Mouse (Mus musculus) kidney, embryonic 15.5 days (tissue): ENCODE results near the gene Ccdc107. TPM values are rescaled to one million over a fixed set of nuclear protein-coding genes. Genes with fewer than 3 reads are reported as not detected.

Experiments
- ATAC-seq: fragments of 200-750 bp; cut with Nextera tagmentation; replicated peaks from 2 replicates; pipeline ENCODE4 v1.8.0; 2017; ENCODE audit warnings: moderate TSS enrichment; ENCODE audit not compliant: low FRiP score
- H3K27ac ChIP-seq: fragments of 300-500 bp; sonication (generic); 2 replicates; pipeline ENCODE4 v1.5.1; 2015; ENCODE audit warnings: mild to moderate bottlenecking, inconsistent platforms
- H3K27me3 ChIP-seq: fragments of 300-500 bp; sonication (generic); 2 replicates; pipeline ENCODE4 v1.6.1; 2015; ENCODE audit warnings: inconsistent platforms
- H3K36me3 ChIP-seq: fragments of 300-500 bp; sonication (generic); 2 replicates; pipeline ENCODE4 v1.6.1; 2015; ENCODE audit warnings: inconsistent platforms
- H3K4me1 ChIP-seq: fragments of 300-500 bp; sonication (generic); 2 replicates; pipeline ENCODE4 v1.6.1; 2015; ENCODE audit warnings: inconsistent platforms
- H3K4me2 ChIP-seq: fragments of 300-500 bp; sonication (generic); 2 replicates; pipeline ENCODE4 v1.6.1; 2015; ENCODE audit warnings: moderate library complexity, mild to moderate bottlenecking, inconsistent platforms
- H3K4me3 ChIP-seq: fragments of 300-500 bp; sonication (generic); replicated peaks from 2 replicates; pipeline ENCODE4 v1.5.1; 2015; ENCODE audit warnings: mild to moderate bottlenecking, inconsistent platforms
- H3K9ac ChIP-seq: fragments of 300-500 bp; sonication (generic); 2 replicates; pipeline ENCODE4 v1.6.1; 2015; ENCODE audit warnings: mild to moderate bottlenecking, inconsistent platforms
- H3K9me3 ChIP-seq: fragments of 300-500 bp; sonication (generic); replicated peaks from 2 replicates; pipeline ENCODE4 v1.6.1; 2016; ENCODE audit warnings: inconsistent platforms
- WGBS: fragments of 180-500 bp; shearing (Covaris S2); methylation state at CpG from one replicate; pipeline ENCODE4 v1.1.7; 2015; ENCODE audit warnings: mixed read lengths; 5-methylcytosine and 5-hydroxymethylcytosine counted together
- polyA plus RNA-seq: library from polyadenylated mRNA; unstranded; fragments of >200 nt; fragmentation: Nextera tagmentation; extraction: Ambion mirVana; gene quantifications from 2 replicates; pipeline ENCODE4 v1.2.1, GENCODE M21; 2015

Gene Ccdc107
- polyA plus RNA-seq = 69.5 and 72.2 TPM in 2 replicates

DNA sequence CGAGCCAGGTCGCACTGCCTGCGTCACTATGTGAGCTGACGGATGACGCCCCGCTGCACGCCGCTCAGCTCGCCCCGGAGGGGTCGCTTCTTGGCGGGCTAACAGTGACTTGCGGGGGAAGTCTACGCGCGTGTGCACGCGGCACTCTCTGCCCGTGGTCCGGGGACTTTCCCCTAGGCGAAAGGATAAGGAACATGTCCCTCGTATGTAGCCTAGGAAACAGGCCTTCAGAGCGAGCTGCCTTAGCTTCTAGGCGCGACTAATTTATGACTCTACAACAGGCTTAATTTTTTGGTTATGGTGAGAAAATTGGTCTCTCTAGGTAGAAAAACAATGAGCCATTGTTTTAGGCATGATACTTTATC lies at the start of gene Ccdc107:
Gene Ccdc107 (plus strand): TSS at position 80 of the 365 bp plus-strand sequence.
- ATAC-seq = peak; percentile 98
- H3K36me3 ChIP-seq = peaks cover 20% of the 10 kb centered on the region
- H3K4me1 ChIP-seq = peaks cover 28% of the 10 kb centered on the region
- no peaks in the 10 kb centered on the region for H3K9me3 ChIP-seq
- WGBS = under 1% methylated on average over 25 of the region's 25 CpGs
- H3K27ac ChIP-seq = peak within 1 kb of the TSS; percentile 92
- no peaks in the 10 kb centered on the region for H3K27me3 ChIP-seq
- peak within 1 kb of the TSS; percentile 70 for H3K4me2 ChIP-seq
- H3K9ac ChIP-seq = peak within 1 kb of the TSS; percentile 78
- peak within 1 kb of the TSS; percentile 79 for H3K4me3 ChIP-seq

- under 1% methylated on average over 26 of the region's 28 CpGs for WGBS
- Histone ChIP-seq H3K27me3 (no peaks in the 10 kb centered on the region), H3K9me3 (no peaks in the 10 kb centered on the region), H3K4me3 (peak overlapping the region; percentile 99), H3K9ac (peak overlapping the region; percentile 99), H3K36me3 (peaks cover 38% of the 10 kb centered on the region), H3K4me2 (peak overlapping the region; percentile 95), H3K4me1 (peaks cover 16% of the 10 kb centered on the region), H3K27ac (peak overlapping the region; percentile 97)
- peak; percentile 27 for ATAC-seq
Observed at GRCm38 (mm10) chr4:43443511-43443910, 49.2 kb upstream of the Ccdc107 start.

DNA sequence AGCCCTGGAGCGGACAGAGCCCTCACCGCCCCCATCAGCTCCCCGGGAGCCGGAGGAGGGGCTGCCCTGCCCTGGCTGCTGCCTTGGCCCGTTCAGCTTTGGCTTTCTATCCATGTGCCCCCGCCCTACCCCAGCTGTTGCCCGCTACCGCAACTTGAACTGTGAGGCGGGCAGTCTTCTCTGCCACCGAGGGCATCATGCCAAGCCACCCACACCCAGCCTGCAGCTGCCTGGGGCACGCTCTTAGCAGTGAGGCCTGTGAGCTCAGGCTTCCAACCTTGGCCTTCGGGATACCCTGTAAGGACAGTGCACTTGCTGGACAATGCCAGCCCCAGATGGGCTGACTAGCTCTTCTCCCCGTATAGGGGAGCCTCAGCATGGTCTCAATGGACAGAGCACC lies 45.4 kb upstream of the Ccdc107 start:
- WGBS = 89% methylated on average over 13 of the region's 13 CpGs
- H3K27me3 ChIP-seq = peaks cover 5% of the 10 kb centered on the region
- H3K9ac ChIP-seq = no peak overlapping the region
- H3K27ac ChIP-seq = no peak overlapping the region
- H3K4me3 ChIP-seq = no peak overlapping the region
- H3K9me3 ChIP-seq = no peaks in the 10 kb centered on the region
- H3K4me2 ChIP-seq = no peak overlapping the region
- ATAC-seq = no peak
- H3K4me1 ChIP-seq = peaks cover 18% of the 10 kb centered on the region
- H3K36me3 ChIP-seq = peaks cover 40% of the 10 kb centered on the region

DNA sequence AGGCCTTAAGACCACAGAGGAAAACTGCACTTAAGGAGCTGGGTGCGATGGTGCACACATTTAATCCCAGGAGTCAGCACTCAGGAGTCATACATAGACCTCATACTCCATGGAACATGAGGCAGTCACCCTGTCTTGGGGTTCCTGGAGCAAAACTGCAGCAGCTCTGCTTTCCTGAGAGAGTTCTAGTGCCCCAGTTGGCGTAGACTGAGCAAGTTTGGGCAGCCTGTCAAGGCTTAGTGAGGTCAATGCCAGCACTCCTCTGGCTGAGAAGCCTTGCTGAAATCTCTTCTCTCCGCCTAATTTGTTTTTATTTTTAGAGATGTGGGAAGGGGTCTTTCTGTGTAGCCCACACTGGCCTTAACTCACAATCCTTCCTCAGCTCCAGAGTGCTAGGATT lies 44.1 kb upstream of the Ccdc107 start:
- H3K36me3 ChIP-seq = peaks cover 40% of the 10 kb centered on the region
- H3K4me3 ChIP-seq = no peak overlapping the region
- peaks cover 18% of the 10 kb centered on the region for H3K27me3 ChIP-seq
- no peak overlapping the region for H3K27ac ChIP-seq
- peaks cover 29% of the 10 kb centered on the region for H3K4me1 ChIP-seq
- WGBS = 88% methylated on average over 3 of the region's 3 CpGs
- ATAC-seq = no peak
- H3K4me2 ChIP-seq = no peak overlapping the region
- no peak overlapping the region for H3K9ac ChIP-seq
- no peaks in the 10 kb centered on the region for H3K9me3 ChIP-seq

DNA sequence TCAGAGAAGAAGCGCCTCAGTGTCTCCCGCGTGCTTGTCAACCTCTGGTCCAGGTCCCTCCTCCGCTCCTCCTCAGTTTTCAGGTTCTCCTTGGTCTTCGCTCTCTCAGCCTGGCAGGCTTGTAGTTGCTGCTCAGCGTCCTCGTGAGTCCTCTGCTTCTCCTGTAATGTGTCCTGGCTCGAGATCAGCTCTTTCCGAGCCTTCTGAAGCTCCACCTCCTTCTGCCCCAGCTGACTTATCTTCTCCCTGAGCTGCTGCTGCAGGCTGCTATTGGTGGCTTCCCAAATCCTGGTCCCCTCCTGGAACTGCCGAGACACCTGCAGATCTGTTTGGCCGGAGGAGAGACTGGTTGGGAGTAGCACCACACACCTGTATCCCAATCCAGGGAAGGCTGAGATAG lies 40.4 kb upstream of the Ccdc107 start:
- Histone ChIP-seq H3K4me1 (peaks cover 36% of the 10 kb centered on the region), H3K9ac (no peak overlapping the region), H3K9me3 (no peaks in the 10 kb centered on the region), H3K27ac (no peak overlapping the region), H3K4me2 (no peak overlapping the region), H3K4me3 (no peak overlapping the region), H3K27me3 (peaks cover 37% of the 10 kb centered on the region), H3K36me3 (peaks cover 14% of the 10 kb centered on the region)
- WGBS = 55% methylated on average over 11 of the region's 11 CpGs
- ATAC-seq = no peak

DNA sequence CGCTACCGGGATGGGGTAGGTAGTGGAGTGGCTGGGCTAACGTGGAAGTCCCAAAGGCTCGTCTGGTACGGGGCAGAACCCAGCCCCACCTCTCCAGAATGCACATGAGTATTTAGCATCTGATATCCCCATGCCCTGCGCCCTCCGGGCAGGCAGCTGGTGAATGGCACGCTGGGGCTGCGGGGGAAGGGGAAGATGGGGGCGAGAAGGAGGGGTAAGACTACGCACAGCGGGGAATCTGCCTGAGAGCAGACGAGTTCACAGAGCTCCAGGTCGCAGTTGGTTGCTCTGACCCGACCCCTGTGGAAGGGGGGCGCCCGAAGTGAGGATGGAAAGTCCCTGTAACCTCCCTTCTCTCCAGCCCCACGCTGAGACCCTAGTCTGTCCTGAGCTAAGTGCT lies 39.3 kb upstream of the Ccdc107 start:
- Histone ChIP-seq H3K9ac (0 out of 2 replicates have a peak overlapping the region, but pooled peaks have one; percentile 14), H3K36me3 (peaks cover 3% of the 10 kb centered on the region), H3K4me3 (peak overlapping the region; percentile 28), H3K27ac (no peak overlapping the region), H3K4me1 (peaks cover 36% of the 10 kb centered on the region), H3K4me2 (peak overlapping the region; percentile 64), H3K9me3 (no peaks in the 10 kb centered on the region), H3K27me3 (peaks cover 37% of the 10 kb centered on the region)
- peak; percentile 14; the same call in 1 of the 2 replicates for ATAC-seq
- 2% methylated on average over 17 of the region's 18 CpGs for WGBS

DNA sequence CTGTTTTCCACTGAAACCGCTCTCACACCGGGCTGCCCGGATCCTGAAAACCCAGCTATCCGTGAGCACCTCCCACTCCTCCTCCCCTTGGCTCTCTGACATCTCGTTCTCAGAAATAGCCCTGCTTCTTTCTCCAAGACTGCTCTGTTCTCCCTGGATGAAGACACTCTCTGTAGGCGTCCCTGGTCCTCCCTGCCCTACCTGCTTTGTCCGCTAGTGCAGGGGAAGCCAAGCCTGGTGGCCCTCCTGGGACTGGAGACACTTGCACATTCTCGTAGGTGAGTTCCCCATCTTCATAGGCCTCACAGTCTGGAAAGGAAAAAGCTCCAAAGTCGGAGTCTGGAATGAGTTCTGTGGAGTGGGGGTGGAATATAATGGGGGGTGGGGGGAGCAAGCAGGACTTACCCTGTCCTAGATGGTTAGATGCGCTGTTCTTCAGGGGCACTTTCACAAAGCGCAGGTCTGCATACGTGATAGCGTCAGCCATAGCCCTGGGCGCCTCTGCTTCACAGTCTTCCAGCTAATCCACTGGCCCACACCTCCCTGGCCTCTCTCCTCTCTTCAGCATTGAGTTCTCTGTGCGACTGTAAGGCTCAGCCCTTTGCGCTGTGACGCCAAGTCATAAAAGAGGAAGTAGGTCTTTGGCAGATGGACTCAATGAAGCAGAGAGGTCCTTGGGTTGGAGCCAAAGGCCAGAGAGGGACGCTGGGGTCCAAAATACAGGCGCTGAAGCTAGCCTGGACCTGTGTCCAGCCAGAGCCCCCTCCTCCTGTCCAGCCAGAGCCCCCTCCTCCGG lies 38.5 kb upstream of the Ccdc107 start, which contains the start of gene Cd72:
Gene Cd72 (minus strand): TSS at position 588 of the 796 bp plus-strand sequence.
- ATAC-seq = no peak; the same call in 1 of the 2 replicates
- peaks cover 36% of the 10 kb centered on the region for H3K4me1 ChIP-seq
- 26% methylated on average over 20 of the region's 20 CpGs for WGBS
- H3K4me2 ChIP-seq = peak within 1 kb of the TSS; percentile 64
- H3K27me3 ChIP-seq = peaks cover 37% of the 10 kb centered on the region
- H3K27ac ChIP-seq = no peak within 1 kb of the TSS
- H3K9me3 ChIP-seq = no peaks in the 10 kb centered on the region
- H3K9ac ChIP-seq = 0 out of 2 replicates have a peak within 1 kb of the TSS, but pooled peaks have one; percentile 14
- no peaks in the 10 kb centered on the region for H3K36me3 ChIP-seq
- H3K4me3 ChIP-seq = peak within 1 kb of the TSS; percentile 28

DNA sequence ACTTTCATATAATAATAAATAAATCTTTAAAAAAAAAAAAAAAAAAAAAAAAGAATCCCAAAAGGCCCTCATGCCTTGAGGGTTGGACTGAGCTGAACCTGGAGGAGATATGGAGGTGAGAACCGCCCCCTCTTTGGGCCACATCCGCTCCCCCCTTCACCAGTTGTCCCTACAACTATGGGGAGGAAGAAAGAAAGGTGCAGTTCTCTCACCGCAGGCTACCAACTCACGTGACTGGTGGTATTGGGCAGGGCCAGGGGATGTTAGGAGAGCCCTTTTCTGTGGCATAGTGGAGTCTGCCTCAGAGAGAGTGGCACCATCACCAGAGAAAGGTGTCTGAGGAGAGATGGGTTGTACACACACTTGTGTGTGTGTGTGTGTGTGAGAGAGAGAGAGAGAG lies 36.2 kb upstream of the Ccdc107 start:
- peaks cover 37% of the 10 kb centered on the region for H3K27me3 ChIP-seq
- no peak for ATAC-seq
- peaks cover 36% of the 10 kb centered on the region for H3K4me1 ChIP-seq
- H3K4me3 ChIP-seq = no peak overlapping the region
- WGBS = 30% methylated on average over 4 of the region's 4 CpGs
- H3K9ac ChIP-seq = no peak overlapping the region
- H3K36me3 ChIP-seq = no peaks in the 10 kb centered on the region
- H3K27ac ChIP-seq = no peak overlapping the region
- H3K9me3 ChIP-seq = no peaks in the 10 kb centered on the region
- H3K4me2 ChIP-seq = no peak overlapping the region

- no peak overlapping the region for H3K4me3 ChIP-seq
- no peak overlapping the region for H3K27ac ChIP-seq
- no peak overlapping the region for H3K4me2 ChIP-seq
- 20% methylated on average over 8 of the region's 8 CpGs for WGBS
- H3K36me3 ChIP-seq = no peaks in the 10 kb centered on the region
- H3K4me1 ChIP-seq = peaks cover 35% of the 10 kb centered on the region
- no peaks in the 10 kb centered on the region for H3K9me3 ChIP-seq
- peaks cover 33% of the 10 kb centered on the region for H3K27me3 ChIP-seq
- no peak overlapping the region for H3K9ac ChIP-seq
- ATAC-seq = 0 out of 2 replicates have a peak, but pooled peaks have one; percentile 30
Observed at GRCm38 (mm10) chr4:43457124-43457523, 35.6 kb upstream of the Ccdc107 start.

- H3K27ac ChIP-seq = no peak overlapping the region
- H3K9ac ChIP-seq = no peak overlapping the region
- H3K4me2 ChIP-seq = no peak overlapping the region
- no peak for ATAC-seq
- no peaks in the 10 kb centered on the region for H3K4me1 ChIP-seq
- 89% methylated on average over 5 of the region's 5 CpGs for WGBS
- H3K9me3 ChIP-seq = no peaks in the 10 kb centered on the region
- no peaks in the 10 kb centered on the region for H3K27me3 ChIP-seq
- no peak overlapping the region for H3K4me3 ChIP-seq
- H3K36me3 ChIP-seq = no peaks in the 10 kb centered on the region
Observed at GRCm38 (mm10) chr4:43463102-43463501, 29.6 kb upstream of the Ccdc107 start.

- ATAC-seq = no peak
- H3K36me3 ChIP-seq = no peaks in the 10 kb centered on the region
- no peaks in the 10 kb centered on the region for H3K9me3 ChIP-seq
- H3K4me2 ChIP-seq = no peak overlapping the region
- H3K9ac ChIP-seq = no peak overlapping the region
- H3K27ac ChIP-seq = no peak overlapping the region
- H3K4me1 ChIP-seq = no peaks in the 10 kb centered on the region
- WGBS = 86% methylated on average over 6 of the region's 6 CpGs
- H3K4me3 ChIP-seq = no peak overlapping the region
- H3K27me3 ChIP-seq = no peaks in the 10 kb centered on the region
Observed at GRCm38 (mm10) chr4:43465935-43466334, 26.8 kb upstream of the Ccdc107 start.

DNA sequence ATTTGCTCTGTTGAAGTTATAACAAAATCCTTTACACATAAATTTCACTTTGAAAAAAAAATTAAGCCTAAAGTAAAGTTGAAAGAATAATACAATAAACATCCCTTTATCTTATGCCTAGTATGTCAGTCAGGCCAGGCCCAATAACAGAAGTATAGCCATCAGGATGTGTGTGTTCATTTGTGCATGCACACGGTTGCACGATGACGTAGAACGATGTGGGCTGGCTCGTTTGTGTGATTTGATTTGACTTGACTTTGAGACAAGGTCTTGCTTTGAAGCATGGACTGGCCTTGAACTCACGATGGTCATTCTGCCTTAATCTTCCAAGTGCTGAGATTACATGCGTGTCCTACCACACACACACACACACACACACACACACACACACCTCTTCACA lies 25.8 kb upstream of the Ccdc107 start:
- Histone ChIP-seq H3K36me3 (no peaks in the 10 kb centered on the region), H3K27me3 (no peaks in the 10 kb centered on the region), H3K4me2 (no peak overlapping the region), H3K4me1 (no peaks in the 10 kb centered on the region), H3K9me3 (no peaks in the 10 kb centered on the region), H3K27ac (no peak overlapping the region), H3K9ac (no peak overlapping the region), H3K4me3 (no peak overlapping the region)
- ATAC-seq = no peak
- WGBS = 92% methylated on average over 7 of the region's 7 CpGs
